Mouse (Mus musculus): ENCODE results near the gene Creb3l1. TPM values are rescaled to one million over a fixed set of nuclear protein-coding genes. Genes with fewer than 3 reads are reported as not detected.
A peak's percentile ranks its signal among the peaks of the same experiment; 100 is the strongest.

Creb3l1 gene
- polyA plus RNA-seq, 1 experiment from 2014 or later = 1.9 TPM

DNA sequence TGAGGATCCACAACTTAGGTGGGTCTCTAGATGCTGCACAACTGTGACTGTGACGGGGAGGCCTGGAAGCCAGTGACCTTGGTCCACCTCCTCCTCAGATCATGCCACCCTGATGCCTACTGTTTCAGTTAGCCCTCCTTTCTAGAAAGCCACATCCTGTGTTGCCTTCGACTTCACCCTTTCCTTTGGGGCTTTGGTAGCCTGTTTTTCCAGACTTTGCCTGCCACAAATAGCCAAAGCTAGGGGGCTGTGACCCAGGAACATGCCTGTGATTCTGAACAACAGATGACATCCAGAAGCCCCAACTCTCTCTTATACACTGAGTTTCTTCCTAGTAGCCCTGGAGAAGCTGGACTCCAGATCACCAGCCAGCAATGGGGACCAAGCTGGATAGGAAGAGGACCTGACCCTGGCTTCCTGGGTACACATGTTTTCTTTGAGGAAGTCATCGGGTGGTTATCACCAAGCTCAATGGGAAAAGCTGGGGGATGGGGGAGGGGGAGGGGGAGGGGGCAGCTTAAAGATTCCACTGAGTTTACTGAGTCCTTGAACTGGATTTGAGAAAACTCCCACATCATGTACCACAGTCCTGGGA is 59.6 kb downstream of the Creb3l1 start:
- H3K9me3 ChIP-seq = no peaks in the 10 kb centered on the region
- 82% methylated on average over 3 of the region's 3 CpGs for WGBS
- peaks cover 37% of the 10 kb centered on the region for H3K27me3 ChIP-seq (ENCODE audit: insufficient read depth, poor library complexity, severe bottlenecking)
- no peak for DNase-seq (ENCODE audit: low spot score)
- H3K36me3 ChIP-seq = peaks cover 10% of the 10 kb centered on the region; the same call in 1 of the 2 replicates
- 0 out of 2 replicates have a peak overlapping the region, but pooled peaks have one; percentile 64 for H3K27ac ChIP-seq
- peaks cover 56% of the 10 kb centered on the region for H3K4me1 ChIP-seq (replicated peaks)
- H3K4me3 ChIP-seq = peak overlapping the region; percentile 34

DNA sequence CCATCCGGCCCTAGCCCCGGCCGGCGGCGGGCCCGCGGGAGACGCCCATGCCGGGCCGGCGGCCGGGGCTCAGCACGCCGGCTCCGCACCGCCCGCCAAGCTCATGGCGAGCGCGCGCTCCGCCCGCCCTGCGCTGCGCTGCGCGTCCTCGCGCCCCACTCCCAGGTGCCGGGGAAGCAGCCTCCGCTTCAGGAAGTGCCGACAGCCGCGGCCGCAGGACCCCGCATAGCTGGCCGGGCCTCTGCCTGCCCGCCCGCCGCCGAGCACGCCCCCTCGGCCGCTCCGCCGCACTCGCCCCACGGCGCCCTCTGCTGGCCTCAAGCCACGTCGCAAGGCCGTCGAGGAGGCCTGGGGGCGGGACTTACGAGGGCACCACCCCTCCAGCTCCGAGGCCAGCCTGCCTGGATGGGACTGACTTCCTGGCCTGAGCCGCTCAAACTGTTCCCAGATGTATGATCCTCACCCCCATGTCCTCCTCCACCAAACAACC is 60.8 kb downstream of the Creb3l1 start:
- under 1% methylated on average over 56 of the region's 57 CpGs for WGBS
- peaks cover 67% of the 10 kb centered on the region for H3K4me1 ChIP-seq (replicated peaks)

DNA sequence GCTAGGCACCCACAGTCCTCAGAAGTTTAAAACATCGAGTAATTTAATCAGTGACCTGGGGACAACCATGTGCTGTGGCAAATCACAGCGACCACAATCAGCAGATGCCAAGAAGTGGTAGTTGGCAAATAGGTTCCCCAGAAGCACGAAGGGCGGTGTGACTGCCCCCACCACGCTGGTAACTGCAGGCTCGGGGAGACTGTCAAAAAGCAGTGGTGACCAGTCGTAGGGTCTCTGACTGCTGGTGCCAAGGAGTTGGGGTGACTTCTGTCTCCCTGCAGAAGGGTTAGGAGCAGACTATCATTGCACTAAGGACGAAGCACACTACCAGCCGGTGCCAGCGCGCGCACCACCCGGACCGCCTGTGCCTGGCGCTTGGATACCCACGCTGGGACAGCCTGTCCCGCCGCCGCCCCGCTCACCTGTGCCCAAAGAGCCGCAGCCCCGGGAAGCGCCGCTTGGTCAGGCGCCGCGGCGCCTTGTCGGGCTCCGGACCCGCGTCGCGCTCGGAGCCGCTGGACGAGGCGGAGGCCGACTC is 61.4 kb downstream of the Creb3l1 start:
- no peak for DNase-seq (ENCODE audit: low spot score)
- H3K4me1 ChIP-seq (replicated peaks) = peaks cover 62% of the 10 kb centered on the region
- WGBS = under 1% methylated on average over 39 of the region's 39 CpGs
- no peaks in the 10 kb centered on the region for H3K9me3 ChIP-seq
- H3K27ac ChIP-seq = peak overlapping the region; percentile 93
- H3K27me3 ChIP-seq (ENCODE audit: insufficient read depth, poor library complexity, severe bottlenecking) = peaks cover 29% of the 10 kb centered on the region
- H3K4me3 ChIP-seq = peak overlapping the region; percentile 87
- peaks cover 12% of the 10 kb centered on the region; the same call in 1 of the 2 replicates for H3K36me3 ChIP-seq

More for the DNA sequence above, 60.8 kb downstream of the Creb3l1 start:
- peaks cover 12% of the 10 kb centered on the region; the same call in 1 of the 2 replicates for H3K36me3 ChIP-seq
- H3K27me3 ChIP-seq (ENCODE audit: insufficient read depth, poor library complexity, severe bottlenecking) = peaks cover 29% of the 10 kb centered on the region
- H3K9me3 ChIP-seq = no peaks in the 10 kb centered on the region
- DNase-seq (ENCODE audit: low spot score) = peak; percentile 94
- H3K27ac ChIP-seq = peak overlapping the region; percentile 93
- H3K4me3 ChIP-seq = peak overlapping the region; percentile 87

DNA sequence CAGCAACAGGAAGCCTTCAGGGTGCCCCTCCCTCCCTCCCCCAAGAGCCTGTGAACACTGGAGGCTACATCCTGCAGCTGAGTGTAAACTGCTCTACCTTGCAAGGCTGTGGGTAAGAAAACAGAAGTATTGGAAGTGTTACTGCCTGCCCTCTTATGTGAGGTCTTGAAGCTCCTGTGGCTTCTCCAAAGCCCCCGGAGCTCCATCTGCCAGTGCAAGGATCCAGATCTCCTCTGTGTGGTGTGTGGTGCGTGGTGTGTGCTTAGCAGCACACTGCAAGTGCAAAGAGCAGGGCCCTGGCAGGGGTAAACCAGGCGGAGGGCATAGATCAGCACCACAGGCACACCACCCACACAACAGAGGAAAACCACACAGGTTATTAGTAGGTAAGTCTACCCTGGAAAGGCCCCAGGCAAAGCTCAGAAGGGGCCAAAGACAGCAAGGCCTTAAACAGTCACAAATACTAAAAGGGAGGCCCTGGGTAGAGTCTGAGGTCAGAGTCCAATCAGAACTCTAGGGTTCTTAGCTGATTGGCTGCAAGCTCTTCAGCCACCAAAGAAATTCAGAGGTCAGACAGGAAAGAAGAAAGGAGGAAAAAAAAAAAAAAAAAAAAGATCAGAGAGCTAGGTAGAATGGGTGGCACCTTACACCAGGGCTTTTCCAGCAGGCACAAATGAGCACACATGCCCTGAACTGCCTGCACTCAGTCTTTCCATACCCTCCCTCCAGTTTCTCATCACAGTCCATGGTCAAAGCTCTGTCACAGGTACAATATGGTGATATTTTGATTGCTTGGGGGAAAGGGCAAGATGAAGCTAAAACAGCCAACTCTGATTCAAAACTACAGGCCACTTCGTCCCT is 62.2 kb downstream of the Creb3l1 start:
- Histone ChIP-seq H3K27ac (no peak overlapping the region), H3K36me3 (peaks cover 12% of the 10 kb centered on the region; the same call in 1 of the 2 replicates), H3K4me3 (peak overlapping the region; percentile 87), H3K27me3 (ENCODE audit: insufficient read depth, poor library complexity, severe bottlenecking) (peaks cover 29% of the 10 kb centered on the region), H3K9me3 (no peaks in the 10 kb centered on the region), H3K4me1 (replicated peaks) (peaks cover 66% of the 10 kb centered on the region)
- WGBS = 61% methylated on average over 4 of the region's 4 CpGs
- DNase-seq (ENCODE audit: low spot score) = no peak

DNA sequence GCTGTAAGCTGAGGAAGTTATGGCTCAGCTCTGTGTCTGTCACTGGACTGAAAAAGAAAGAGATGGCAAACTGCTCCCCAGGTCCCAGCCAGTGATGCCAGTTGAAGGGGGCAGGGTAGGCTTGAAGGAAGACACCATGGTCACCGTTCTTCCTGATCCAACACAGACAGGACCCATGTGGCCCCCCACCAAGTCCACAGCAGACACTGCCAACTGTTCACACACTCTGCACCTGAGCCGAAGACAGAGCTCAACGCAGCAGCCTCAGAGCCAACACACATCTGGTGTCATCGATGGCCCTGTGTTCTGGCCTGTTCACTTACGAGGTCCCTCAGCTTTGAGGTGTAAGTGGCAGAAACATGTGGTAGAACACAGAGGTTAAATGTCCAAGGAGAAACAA is 63.8 kb downstream of the Creb3l1 start:
- peaks cover 67% of the 10 kb centered on the region for H3K4me1 ChIP-seq (replicated peaks)
- no peak overlapping the region for H3K4me3 ChIP-seq
- no peak overlapping the region for H3K27ac ChIP-seq
- no peak for DNase-seq (ENCODE audit: low spot score)
- H3K9me3 ChIP-seq = no peaks in the 10 kb centered on the region
- peaks cover 15% of the 10 kb centered on the region for H3K27me3 ChIP-seq (ENCODE audit: insufficient read depth, poor library complexity, severe bottlenecking)
- 96% methylated on average over 5 of the region's 5 CpGs for WGBS
- peaks cover 14% of the 10 kb centered on the region; the same call in 1 of the 2 replicates for H3K36me3 ChIP-seq

DNA sequence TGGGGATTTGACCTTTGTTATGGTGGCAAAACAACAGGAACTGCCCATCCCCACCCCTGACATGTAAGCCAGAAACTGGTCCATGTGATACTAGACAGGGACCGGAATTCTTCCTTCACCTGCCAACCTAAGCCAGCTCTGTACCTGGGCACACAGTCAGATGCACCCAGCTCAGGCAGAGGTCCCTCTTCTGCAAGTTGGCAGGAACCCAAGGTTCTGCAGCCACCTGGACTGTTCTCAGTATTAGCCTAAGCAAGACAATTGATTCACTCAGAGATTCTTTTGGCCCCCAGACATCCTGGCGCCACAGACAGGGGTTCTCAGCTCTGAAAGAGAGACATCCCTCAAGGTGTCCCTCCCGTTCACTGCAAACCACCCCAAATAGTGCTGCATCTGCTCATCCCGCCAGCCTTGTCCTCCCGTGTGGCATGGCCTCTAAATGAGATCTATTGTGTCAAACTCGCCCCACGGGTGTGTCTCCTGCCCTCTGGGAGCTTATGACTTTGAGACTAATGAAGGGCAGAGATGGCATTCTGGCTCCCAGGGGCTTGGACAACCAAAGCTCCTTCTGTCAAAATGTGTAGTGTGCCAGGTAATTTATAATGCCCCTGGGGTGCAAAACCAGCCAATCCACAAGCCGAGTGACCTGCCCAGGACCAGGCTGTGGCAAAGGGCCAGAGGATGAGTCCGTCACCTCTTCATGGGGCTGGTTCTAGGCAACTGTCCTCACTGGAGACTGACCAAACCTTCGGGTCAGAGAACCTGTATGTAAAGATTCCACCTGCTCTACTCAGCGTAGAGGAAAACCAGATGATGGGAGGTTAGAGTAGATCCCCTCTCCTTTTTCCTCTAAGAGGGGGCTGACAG is 64.5 kb downstream of the Creb3l1 start:
- Histone ChIP-seq H3K9me3 (no peaks in the 10 kb centered on the region), H3K4me1 (replicated peaks) (peaks cover 70% of the 10 kb centered on the region), H3K27me3 (ENCODE audit: insufficient read depth, poor library complexity, severe bottlenecking) (peaks cover 8% of the 10 kb centered on the region), H3K4me3 (no peak overlapping the region), H3K27ac (no peak overlapping the region), H3K36me3 (peaks cover 14% of the 10 kb centered on the region; the same call in 1 of the 2 replicates)
- 80% methylated on average over 11 of the region's 11 CpGs for WGBS
- no peak for DNase-seq (ENCODE audit: low spot score)

DNA sequence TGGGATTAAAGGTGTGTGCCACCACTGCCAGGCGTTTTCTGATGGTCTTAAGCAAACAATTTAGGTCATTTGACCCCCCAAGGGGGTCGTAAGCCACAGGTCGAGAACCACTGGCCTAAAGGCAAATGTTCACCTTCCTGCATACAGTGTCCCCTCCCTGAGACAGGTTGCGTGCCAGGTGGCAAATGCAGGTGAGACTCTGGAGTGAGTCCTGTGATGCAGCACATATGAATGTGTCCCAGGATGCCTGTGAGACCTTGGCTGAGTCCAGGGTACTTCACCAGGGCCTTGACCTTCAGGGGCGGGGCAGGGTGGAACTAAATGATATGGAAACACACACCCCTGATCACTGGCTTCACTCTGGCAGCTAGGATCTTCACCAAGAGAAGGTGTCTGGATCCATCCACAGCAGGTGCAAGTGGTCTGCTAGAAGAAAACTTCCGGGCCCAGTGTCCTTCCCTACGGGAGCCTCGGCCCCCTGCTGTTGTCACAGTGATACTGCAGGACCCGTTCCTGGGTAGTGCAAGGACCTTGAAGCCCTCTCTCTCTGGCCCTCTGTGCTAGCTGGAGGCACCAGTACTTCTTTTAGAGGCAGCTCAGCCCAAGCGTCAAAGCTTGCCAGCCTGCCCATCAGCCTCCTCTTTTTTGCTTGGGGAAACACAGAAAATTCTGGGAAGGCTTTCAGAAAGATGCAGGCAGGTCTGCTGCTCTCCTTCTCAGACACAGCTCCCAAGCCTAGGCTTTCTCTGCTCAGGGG is 65.4 kb downstream of the Creb3l1 start:
- no peaks in the 10 kb centered on the region for H3K9me3 ChIP-seq
- peaks cover 14% of the 10 kb centered on the region; the same call in 1 of the 2 replicates for H3K36me3 ChIP-seq
- H3K27ac ChIP-seq = no peak overlapping the region
- peak; percentile 49 for DNase-seq (ENCODE audit: low spot score)
- H3K4me3 ChIP-seq = no peak overlapping the region
- no peaks in the 10 kb centered on the region for H3K27me3 ChIP-seq (ENCODE audit: insufficient read depth, poor library complexity, severe bottlenecking)
- H3K4me1 ChIP-seq (replicated peaks) = peaks cover 76% of the 10 kb centered on the region
- WGBS = 52% methylated on average over 10 of the region's 10 CpGs

DNA sequence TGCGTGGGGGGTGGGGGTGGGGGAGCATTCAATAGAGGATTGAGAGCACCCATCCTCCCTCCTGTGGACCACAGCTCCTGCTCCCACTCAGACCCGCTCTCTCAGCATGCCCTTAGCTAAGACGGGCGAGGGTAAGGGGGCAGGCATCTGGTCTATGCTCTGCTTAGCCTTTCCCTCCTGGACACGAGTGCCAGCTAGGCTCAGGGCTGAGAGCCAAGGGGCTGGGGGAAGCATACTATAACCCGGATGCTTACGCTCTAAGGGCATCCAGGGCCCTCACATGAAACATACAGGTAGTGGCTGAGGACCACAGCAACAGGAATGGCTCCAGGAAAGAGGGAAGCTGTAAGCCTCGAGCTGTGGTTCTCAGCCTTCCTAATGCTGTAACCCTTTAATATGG is 66.3 kb downstream of the Creb3l1 start:
- no peaks in the 10 kb centered on the region for H3K27me3 ChIP-seq (ENCODE audit: insufficient read depth, poor library complexity, severe bottlenecking)
- 91% methylated on average over 8 of the region's 8 CpGs for WGBS
- peaks cover 76% of the 10 kb centered on the region for H3K4me1 ChIP-seq (replicated peaks)
- no peak for DNase-seq (ENCODE audit: low spot score)
- peaks cover 14% of the 10 kb centered on the region; the same call in 1 of the 2 replicates for H3K36me3 ChIP-seq
- no peak overlapping the region for H3K4me3 ChIP-seq
- no peaks in the 10 kb centered on the region for H3K9me3 ChIP-seq
- H3K27ac ChIP-seq = no peak overlapping the region

DNA sequence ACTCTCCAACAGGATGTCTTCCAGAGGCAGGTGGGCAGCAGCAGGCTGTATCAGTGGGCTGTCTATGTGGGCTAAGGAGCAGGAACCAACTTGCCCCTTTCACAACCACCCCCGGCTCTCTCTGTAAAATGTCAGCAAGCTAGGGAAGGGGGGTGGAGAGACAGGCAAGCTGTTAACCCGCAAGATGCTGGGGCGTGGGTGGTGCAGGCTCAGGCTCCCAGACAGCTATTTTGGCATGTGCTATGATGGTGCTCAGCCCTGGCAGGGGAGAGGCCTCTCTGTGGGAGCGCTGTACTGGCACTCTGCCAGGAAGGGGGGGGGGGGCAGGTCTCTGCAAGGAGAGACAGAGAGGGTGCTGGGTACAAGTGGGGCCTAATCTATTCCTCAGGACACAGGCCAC is 67.2 kb downstream of the Creb3l1 start:
- no peaks in the 10 kb centered on the region for H3K27me3 ChIP-seq (ENCODE audit: insufficient read depth, poor library complexity, severe bottlenecking)
- peaks cover 66% of the 10 kb centered on the region for H3K4me1 ChIP-seq (replicated peaks)
- H3K27ac ChIP-seq = peak overlapping the region; percentile 53; the same call in 1 of the 2 replicates
- no peak for DNase-seq (ENCODE audit: low spot score)
- no peak overlapping the region for H3K4me3 ChIP-seq
- peaks cover 14% of the 10 kb centered on the region; the same call in 1 of the 2 replicates for H3K36me3 ChIP-seq
- no peaks in the 10 kb centered on the region for H3K9me3 ChIP-seq
- WGBS = 75% methylated on average over 4 of the region's 4 CpGs

DNA sequence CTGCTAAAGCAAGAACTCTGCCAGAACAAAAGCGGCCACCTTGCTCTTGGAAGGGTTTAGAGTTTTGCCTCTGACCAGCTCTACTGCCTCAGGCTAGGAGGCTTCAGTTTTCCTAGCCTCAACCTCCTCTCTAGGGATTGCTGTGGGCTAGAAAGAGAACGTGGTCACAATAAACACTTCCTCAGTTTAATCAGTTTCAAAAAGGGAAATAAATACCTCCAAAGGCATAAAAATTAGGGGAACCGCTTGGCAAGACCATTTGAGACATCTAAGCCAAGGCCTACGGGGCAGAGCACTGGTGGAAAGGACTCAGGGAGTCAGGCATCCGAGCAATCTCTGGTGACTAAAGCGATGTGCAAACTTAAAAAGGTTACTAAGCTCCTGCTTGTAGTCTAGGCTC is 68.4 kb downstream of the Creb3l1 start:
- Histone ChIP-seq H3K9me3 (no peaks in the 10 kb centered on the region), H3K4me1 (replicated peaks) (peaks cover 58% of the 10 kb centered on the region), H3K4me3 (no peak overlapping the region), H3K27ac (no peak overlapping the region), H3K36me3 (peaks cover 14% of the 10 kb centered on the region; the same call in 1 of the 2 replicates), H3K27me3 (ENCODE audit: insufficient read depth, poor library complexity, severe bottlenecking) (no peaks in the 10 kb centered on the region)
- WGBS = 87% methylated on average over 6 of the region's 6 CpGs
- DNase-seq (ENCODE audit: low spot score) = no peak

DNA sequence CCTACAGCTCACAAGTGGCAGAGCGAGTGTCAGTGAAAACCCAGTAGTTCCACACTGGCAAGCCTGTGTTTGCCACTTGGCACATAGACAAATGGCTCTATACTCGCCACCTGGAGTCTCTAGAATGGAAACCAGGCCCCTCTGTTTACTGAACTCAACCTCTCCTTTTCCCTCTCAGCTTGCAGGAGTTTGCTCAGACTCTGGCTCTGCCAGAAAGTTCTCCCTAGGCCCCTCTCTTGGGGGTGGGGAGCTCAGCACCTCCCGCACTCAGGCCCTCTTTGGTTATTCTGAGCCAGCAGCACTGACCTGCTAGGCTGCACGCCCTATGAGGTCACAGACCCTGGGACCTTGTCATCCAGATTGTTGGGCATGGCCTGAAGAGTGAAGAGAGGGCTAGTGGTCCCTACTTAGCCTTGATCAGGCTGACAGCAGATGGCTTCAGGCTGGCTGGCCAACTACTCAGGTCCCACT is 69.1 kb downstream of the Creb3l1 start:
- WGBS = 81% methylated on average over 4 of the region's 4 CpGs
- H3K9me3 ChIP-seq = no peaks in the 10 kb centered on the region
- no peak overlapping the region for H3K4me3 ChIP-seq
- H3K4me1 ChIP-seq (replicated peaks) = peaks cover 58% of the 10 kb centered on the region
- no peak for DNase-seq (ENCODE audit: low spot score)
- H3K27ac ChIP-seq = peak overlapping the region; percentile 45; the same call in 1 of the 2 replicates
- H3K27me3 ChIP-seq (ENCODE audit: insufficient read depth, poor library complexity, severe bottlenecking) = no peaks in the 10 kb centered on the region
- H3K36me3 ChIP-seq = peaks cover 8% of the 10 kb centered on the region; the same call in 1 of the 2 replicates

Data from hindbrain, embryonic 10.5 days (tissue).